Mouse (Mus musculus) erythroblast, adult 5-6 weeks (primary cell): ENCODE data around the gene Zfr2. TPM values are rescaled to one million over a fixed set of nuclear protein-coding genes. Genes with fewer than 3 reads are reported as not detected.

Experiments
- ATAC-seq: replicated peaks from 2 replicates; pipeline ENCODE4 v1.8.0; 2016; ENCODE audit warnings: moderate number of reproducible peaks, mild to moderate bottlenecking, moderate TSS enrichment, inconsistent platforms; ENCODE audit not compliant: poor library complexity, low FRiP score, severe bottlenecking
- total RNA-seq, 2 experiments: library from RNA; stranded (forward) in 1 of 2; stranded (reverse) in 1 of 2; fragments of 150-400 nt in 1 of 2; fragments of 200-764, 138-1000 nt in 1 of 2; gene quantifications; 2 replicates each; pipeline versions ENCODE4 v1.2.3 to v1.2.4; 2015 to 2017; ENCODE audit warnings: low replicate concordance in 2 of 2

The Zfr2 gene
- total RNA-seq (2015; ENCODE audit: low replicate concordance) (not detected in 2 replicates), total RNA-seq (2017; ENCODE audit: low replicate concordance) (not detected in 2 replicates)

GRCm38 (mm10) chr10:81232580-81233225 lies at the start of gene Zfr2:
Zfr2 (plus strand) TSS chr10:81233155.
- ATAC-seq = peak; percentile 64

- ATAC-seq = no peak
These were observed 49.1 kb upstream of the Zfr2 start, which contains the start of gene 4930442H23Rik for GRCm38 (mm10) chr10:81183805-81184204. 4930442H23Rik (minus strand) TSS chr10:81183849.

- no peak for ATAC-seq
These were observed 48.2 kb upstream of the Zfr2 start for GRCm38 (mm10) chr10:81184765-81185164.

GRCm38 (mm10) chr10:81187161-81187560 lies 45.8 kb upstream of the Zfr2 start:
- no peak for ATAC-seq

GRCm38 (mm10) chr10:81189821-81190220 lies 43.1 kb upstream of the Zfr2 start:
- ATAC-seq = no peak

GRCm38 (mm10) chr10:81190236-81190911 lies 42.6 kb upstream of the Zfr2 start:
- ATAC-seq = peak; percentile 20

GRCm38 (mm10) chr10:81190912-81191321 lies 42.0 kb upstream of the Zfr2 start:
- peak; percentile 42 for ATAC-seq

- ATAC-seq = no peak
These were observed 41.5 kb upstream of the Zfr2 start for GRCm38 (mm10) chr10:81191342-81191982.

- ATAC-seq = no peak
These were observed 40.5 kb upstream of the Zfr2 start for GRCm38 (mm10) chr10:81192270-81192967.

- ATAC-seq = no peak
These were observed 39.9 kb upstream of the Zfr2 start for GRCm38 (mm10) chr10:81192968-81193501.

GRCm38 (mm10) chr10:81193991-81194774 lies 38.8 kb upstream of the Zfr2 start:
- no peak for ATAC-seq

GRCm38 (mm10) chr10:81195300-81195699 lies 37.7 kb upstream of the Zfr2 start:
- no peak for ATAC-seq

GRCm38 (mm10) chr10:81196470-81197065 lies 36.4 kb upstream of the Zfr2 start:
- ATAC-seq = no peak

- no peak for ATAC-seq
These were observed 35.6 kb upstream of the Zfr2 start for GRCm38 (mm10) chr10:81197305-81197704.

- ATAC-seq = peak; percentile 51; the same call in 1 of the 2 replicates
These were observed 34.7 kb upstream of the Zfr2 start for GRCm38 (mm10) chr10:81198230-81198629.

- ATAC-seq = no peak
These were observed 34.0 kb upstream of the Zfr2 start for GRCm38 (mm10) chr10:81198990-81199389.

- ATAC-seq = no peak
These were observed 32.8 kb upstream of the Zfr2 start for GRCm38 (mm10) chr10:81200141-81200540.

- no peak for ATAC-seq
These were observed 32.2 kb upstream of the Zfr2 start for GRCm38 (mm10) chr10:81200605-81201287.
